Mouse (Mus musculus) C2C12 (cell line): ENCODE results near the gene Fam227a.

Experiments
- CTCF ChIP-seq: IDR thresholded peaks from one replicate; pipeline ENCODE4 v1.5.1; 2011; ENCODE audit not compliant: control insufficient read depth, insufficient read depth, insufficient read length
- MAX ChIP-seq: IDR thresholded peaks from one replicate; pipeline ENCODE4 v1.6.1; 2011; ENCODE audit warnings: mild to moderate bottlenecking, control low read depth
- MYOD1 ChIP-seq: IDR thresholded peaks from one replicate; pipeline ENCODE4 v1.6.1; 2011; ENCODE audit warnings: low read depth; ENCODE audit not compliant: control insufficient read depth, insufficient read length
- MYOG ChIP-seq: IDR thresholded peaks from one replicate; pipeline ENCODE4 v1.6.1; 2011; ENCODE audit not compliant: control insufficient read depth, insufficient read length; ENCODE audit errors: extremely low read depth

DNA sequence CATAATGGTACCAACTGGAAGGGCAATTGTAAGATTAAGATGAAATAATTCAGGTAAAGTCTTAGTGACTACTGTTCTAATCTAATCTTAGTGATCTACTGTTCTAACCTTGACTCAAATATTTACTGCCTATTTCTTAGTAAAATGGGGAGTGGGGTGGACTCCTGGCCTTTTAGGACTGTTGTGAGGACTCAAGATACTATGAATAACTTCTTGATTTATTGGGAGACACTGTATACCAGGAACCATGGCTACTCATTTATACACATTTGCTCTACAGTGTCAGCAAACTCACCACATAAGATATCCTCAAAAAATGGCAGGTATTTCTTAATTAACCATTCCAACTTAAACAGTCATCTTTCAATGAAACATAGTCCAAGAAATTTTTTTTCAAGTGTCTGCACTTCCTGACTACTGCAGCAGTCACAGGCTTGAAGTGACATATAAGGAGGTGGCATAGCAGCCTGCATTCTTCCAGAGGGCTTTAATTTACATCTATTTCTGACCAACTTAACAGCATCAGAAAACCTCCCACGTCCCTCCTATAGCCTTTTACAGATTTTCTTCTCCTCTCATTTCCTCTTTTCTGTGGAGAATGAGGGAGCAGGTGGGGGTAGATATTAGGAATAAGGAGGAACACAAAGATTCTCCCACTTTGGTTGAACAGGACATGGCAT, 83.1 kb downstream of the Fam227a start:
- no peak for TF ChIP-seq CTCF
- no peak for TF ChIP-seq MYOG
- TF ChIP-seq MYOD1: no peak
- TF ChIP-seq MAX: no peak
